Mouse (Mus musculus): ENCODE measurements around the gene Kin. TPM values are rescaled to one million over a fixed set of nuclear protein-coding genes. Genes with fewer than 3 reads are reported as not detected.

Kin gene
- polyA plus RNA-seq (2015; fragmentation: Nextera tagmentation; extraction: Ambion mirVana) = 41.1 and 46.7 TPM in 2 replicates

GRCm38 (mm10) chr2:10080310-10081010, at the start of gene Kin, which contains the start of gene Atp5c1:
Gene Kin (plus strand): TSS chr2:10080593.
Gene Atp5c1 (minus strand): TSS chr2:10080510.
- under 1% methylated on average over 61 of the region's 61 CpGs for WGBS
- peaks cover 36% of the 10 kb centered on the region for H3K4me1 ChIP-seq
- H3K27me3 ChIP-seq = no peaks in the 10 kb centered on the region

GRCm38 (mm10) chr2:10033684-10034083, 46.7 kb upstream of the Kin start:
- 73% methylated on average over 4 of the region's 4 CpGs for WGBS
- Histone ChIP-seq H3K36me3 (ENCODE audit: poor library complexity, severe bottlenecking) (0 out of 2 replicates have a peak, but pooled peaks cover 2% of the 10 kb centered on the region), H3K4me2 (no peak overlapping the region), H3K27me3 (no peaks in the 10 kb centered on the region), H3K4me3 (no peak overlapping the region), H3K9me3 (replicated peaks) (no peaks in the 10 kb centered on the region), H3K4me1 (0 out of 2 replicates have a peak, but pooled peaks cover 9% of the 10 kb centered on the region), H3K9ac (no peak overlapping the region), H3K27ac (no peak overlapping the region)
- no peak for ATAC-seq

More at GRCm38 (mm10) chr2:10080310-10081010, at the start of gene Kin, which contains the start of gene Atp5c1:
- Histone ChIP-seq H3K27ac (peak within 1 kb of the TSS; percentile 91), H3K36me3 (ENCODE audit: poor library complexity, severe bottlenecking) (peaks cover 14% of the 10 kb centered on the region; the same call in 1 of the 2 replicates), H3K4me3 (peak within 1 kb of the TSS; percentile 89), H3K4me2 (peak within 1 kb of the TSS; percentile 79), H3K9ac (peak within 1 kb of the TSS; percentile 95), H3K9me3 (replicated peaks) (no peaks in the 10 kb centered on the region)
- peak; percentile 99 for ATAC-seq

GRCm38 (mm10) chr2:10034976-10035375, 45.4 kb upstream of the Kin start:
- Histone ChIP-seq H3K9me3 (replicated peaks) (no peaks in the 10 kb centered on the region), H3K4me3 (no peak overlapping the region), H3K27ac (no peak overlapping the region), H3K27me3 (no peaks in the 10 kb centered on the region), H3K4me1 (no peaks in the 10 kb centered on the region), H3K9ac (no peak overlapping the region), H3K36me3 (ENCODE audit: poor library complexity, severe bottlenecking) (peaks cover 12% of the 10 kb centered on the region), H3K4me2 (no peak overlapping the region)
- 86% methylated on average over 3 of the region's 3 CpGs for WGBS
- ATAC-seq = no peak

- Histone ChIP-seq H3K36me3 (ENCODE audit: poor library complexity, severe bottlenecking) (no peaks in the 10 kb centered on the region), H3K27me3 (no peaks in the 10 kb centered on the region), H3K9ac (peak overlapping the region; percentile 88), H3K4me3 (peak overlapping the region; percentile 97), H3K4me2 (peak overlapping the region; percentile 94), H3K9me3 (replicated peaks) (no peaks in the 10 kb centered on the region), H3K27ac (peak overlapping the region; percentile 48; the same call in 1 of the 2 replicates), H3K4me1 (peaks cover 22% of the 10 kb centered on the region)
- peak; percentile 79 for ATAC-seq
- WGBS = 1% methylated on average over 37 of the region's 47 CpGs
Observed at GRCm38 (mm10) chr2:10047758-10048436, 32.5 kb upstream of the Kin start.

GRCm38 (mm10) chr2:10048461-10048860, 31.9 kb upstream of the Kin start, which contains the start of gene Taf3:
Gene Taf3 (minus strand): TSS chr2:10048596.
- Histone ChIP-seq H3K4me2 (peak within 1 kb of the TSS; percentile 94), H3K36me3 (ENCODE audit: poor library complexity, severe bottlenecking) (peaks cover 5% of the 10 kb centered on the region; the same call in 1 of the 2 replicates), H3K27ac (peak within 1 kb of the TSS; percentile 48; the same call in 1 of the 2 replicates), H3K4me1 (peaks cover 22% of the 10 kb centered on the region), H3K4me3 (peak within 1 kb of the TSS; percentile 97), H3K9me3 (replicated peaks) (no peaks in the 10 kb centered on the region), H3K9ac (peak within 1 kb of the TSS; percentile 88), H3K27me3 (no peaks in the 10 kb centered on the region)
- under 1% methylated on average over 36 of the region's 36 CpGs for WGBS
- ATAC-seq = peak; percentile 97

GRCm38 (mm10) chr2:10049456-10049855, 30.9 kb upstream of the Kin start:
- Histone ChIP-seq H3K9ac (peak overlapping the region; percentile 56), H3K27ac (no peak overlapping the region), H3K9me3 (replicated peaks) (no peaks in the 10 kb centered on the region), H3K36me3 (ENCODE audit: poor library complexity, severe bottlenecking) (peaks cover 14% of the 10 kb centered on the region), H3K4me1 (peaks cover 22% of the 10 kb centered on the region), H3K4me3 (peak overlapping the region; percentile 97), H3K4me2 (peak overlapping the region; percentile 94), H3K27me3 (no peaks in the 10 kb centered on the region)
- 13% methylated on average over 10 of the region's 10 CpGs for WGBS
- ATAC-seq = no peak

GRCm38 (mm10) chr2:10050878-10051277, 29.5 kb upstream of the Kin start:
- H3K27ac ChIP-seq = no peak overlapping the region; the same call in 1 of the 2 replicates
- H3K4me3 ChIP-seq = no peak overlapping the region
- no peak for ATAC-seq
- WGBS = 86% methylated on average over 3 of the region's 3 CpGs
- no peaks in the 10 kb centered on the region for H3K27me3 ChIP-seq
- H3K9me3 ChIP-seq (replicated peaks) = no peaks in the 10 kb centered on the region
- H3K9ac ChIP-seq = no peak overlapping the region
- peaks cover 22% of the 10 kb centered on the region for H3K4me1 ChIP-seq
- H3K36me3 ChIP-seq (ENCODE audit: poor library complexity, severe bottlenecking) = peaks cover 28% of the 10 kb centered on the region
- no peak overlapping the region for H3K4me2 ChIP-seq

- no peak for ATAC-seq
- H3K27ac ChIP-seq = no peak overlapping the region
- 100% methylated on average over 1 of the region's 1 CpGs for WGBS
- no peaks in the 10 kb centered on the region for H3K9me3 ChIP-seq (replicated peaks)
- no peaks in the 10 kb centered on the region for H3K27me3 ChIP-seq
- H3K9ac ChIP-seq = no peak overlapping the region
- peaks cover 19% of the 10 kb centered on the region for H3K4me1 ChIP-seq
- peaks cover 37% of the 10 kb centered on the region for H3K36me3 ChIP-seq (ENCODE audit: poor library complexity, severe bottlenecking)
- no peak overlapping the region for H3K4me2 ChIP-seq
- no peak overlapping the region for H3K4me3 ChIP-seq
Observed at GRCm38 (mm10) chr2:10051996-10052395, 28.4 kb upstream of the Kin start.

GRCm38 (mm10) chr2:10058836-10059235, 21.6 kb upstream of the Kin start:
- Histone ChIP-seq H3K4me2 (no peak overlapping the region), H3K27me3 (no peaks in the 10 kb centered on the region), H3K27ac (no peak overlapping the region), H3K36me3 (ENCODE audit: poor library complexity, severe bottlenecking) (peaks cover 90% of the 10 kb centered on the region), H3K4me3 (no peak overlapping the region), H3K9me3 (replicated peaks) (no peaks in the 10 kb centered on the region), H3K4me1 (no peaks in the 10 kb centered on the region), H3K9ac (no peak overlapping the region)
- WGBS = 85% methylated on average over 5 of the region's 5 CpGs
- ATAC-seq = no peak

GRCm38 (mm10) chr2:10071751-10072150, 8.6 kb upstream of the Kin start:
- Histone ChIP-seq H3K9me3 (replicated peaks) (no peaks in the 10 kb centered on the region), H3K27me3 (no peaks in the 10 kb centered on the region), H3K9ac (no peak overlapping the region), H3K36me3 (ENCODE audit: poor library complexity, severe bottlenecking) (peaks cover 30% of the 10 kb centered on the region), H3K27ac (no peak overlapping the region), H3K4me3 (no peak overlapping the region), H3K4me1 (no peaks in the 10 kb centered on the region), H3K4me2 (no peak overlapping the region)
- 93% methylated on average over 7 of the region's 7 CpGs for WGBS
- ATAC-seq = no peak

GRCm38 (mm10) chr2:10074470-10074869, 5.9 kb upstream of the Kin start:
- H3K4me1 ChIP-seq = peaks cover 20% of the 10 kb centered on the region
- no peak overlapping the region for H3K9ac ChIP-seq
- 82% methylated on average over 7 of the region's 7 CpGs for WGBS
- no peak overlapping the region for H3K4me3 ChIP-seq
- ATAC-seq = 0 out of 2 replicates have a peak, but pooled peaks have one; percentile 25
- no peaks in the 10 kb centered on the region for H3K9me3 ChIP-seq (replicated peaks)
- H3K27me3 ChIP-seq = no peaks in the 10 kb centered on the region
- peaks cover 7% of the 10 kb centered on the region for H3K36me3 ChIP-seq (ENCODE audit: poor library complexity, severe bottlenecking)
- no peak overlapping the region for H3K27ac ChIP-seq
- no peak overlapping the region for H3K4me2 ChIP-seq

- Histone ChIP-seq H3K4me2 (no peak overlapping the region), H3K4me3 (no peak overlapping the region), H3K9me3 (replicated peaks) (no peaks in the 10 kb centered on the region), H3K36me3 (ENCODE audit: poor library complexity, severe bottlenecking) (peaks cover 7% of the 10 kb centered on the region), H3K4me1 (peaks cover 26% of the 10 kb centered on the region), H3K9ac (no peak overlapping the region), H3K27ac (no peak overlapping the region), H3K27me3 (no peaks in the 10 kb centered on the region)
- 91% methylated on average over 8 of the region's 8 CpGs for WGBS
- no peak for ATAC-seq
Observed at GRCm38 (mm10) chr2:10076675-10077074, 3.7 kb upstream of the Kin start.

Measured in forebrain, embryonic 13.5 days (tissue).